Mouse (Mus musculus): ENCODE data around the gene Fkbpl.

Gene Fkbpl

DNA sequence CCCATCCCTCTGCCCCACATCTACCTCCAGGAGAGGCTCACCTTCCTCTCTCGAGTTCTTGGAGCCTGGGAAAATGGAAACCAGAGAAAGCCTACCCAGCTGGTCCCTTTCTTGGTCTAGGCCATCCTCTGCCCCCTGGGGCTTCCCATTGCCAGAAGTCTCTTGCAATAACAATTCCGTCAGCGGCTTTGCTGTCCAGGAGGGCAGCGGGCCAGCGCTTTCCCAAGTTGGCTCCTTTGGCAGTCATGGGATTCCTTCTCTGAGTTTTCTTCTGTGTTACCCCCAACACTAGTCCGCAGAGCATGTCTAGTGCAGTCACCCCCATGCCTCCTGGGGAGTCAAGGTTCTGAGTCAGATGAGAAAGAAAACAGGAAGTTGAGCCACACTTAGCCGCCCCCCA lies 48.3 kb downstream of the Fkbpl start:
- no peak for DNase-seq (ENCODE audit: low read depth, low spot score)

Data from ZHBTc4 (cell line).